Mouse (Mus musculus): ENCODE results near the gene Mia2. TPM values are rescaled to one million over a fixed set of nuclear protein-coding genes. Genes with fewer than 3 reads are reported as not detected.

Gene Mia2
- total and polyA plus RNA-seq, 3 experiments, result 103 to 175 TPM; not detected in 1

GRCm38 (mm10) chr12:59207000-59207390 lies 111.4 kb downstream of the Mia2 start (continued):
- TF ChIP-seq CHD1 (IDR thresholded peaks at IDR 0.05; ENCODE audit: low read depth, low read length) (no peak), ELF1 (IDR thresholded peaks at IDR 0.05; ENCODE audit: low read depth, low read length) (no peak), TCF12 (IDR thresholded peaks at IDR 0.05; ENCODE audit: low read depth, low read length) (peak; percentile 87), JUND (IDR thresholded peaks at IDR 0.05; ENCODE audit: low read depth, low read length) (no peak), GATA1 (IDR thresholded peaks at IDR 0.05; ENCODE audit: low read depth, low read length) (peak; percentile 88), EP300 (IDR thresholded peaks at IDR 0.05; ENCODE audit: low read depth in 1 of 2, low read length in 2 of 2) (peak; percentile 91 to 94), NRF1 (IDR thresholded peaks at IDR 0.05; ENCODE audit: insufficient read depth, low read depth, low read length, poor library complexity, severe bottlenecking) (no peak), HCFC1 (IDR thresholded peaks at IDR 0.05; ENCODE audit: low read depth, low read length) (peak; percentile 59; the same call in 1 of the 2 replicates), POLR2AphosphoS2 (IDR thresholded peaks at IDR 0.05; ENCODE audit: low read length) (no peak), KAT2A (conservative IDR thresholded peaks at IDR 0.05; ENCODE audit: low read depth, low read length) (0 out of 2 replicates have a peak, but pooled peaks have one; percentile 21), BHLHE40 (IDR thresholded peaks at IDR 0.05; ENCODE audit: borderline replicate concordance, low read depth, low read length) (peak; percentile 67; the same call in 1 of the 2 replicates), GABPA (IDR thresholded peaks at IDR 0.05; ENCODE audit: low read depth, low read length) (no peak), E2F4 (IDR thresholded peaks at IDR 0.05; ENCODE audit: borderline replicate concordance, low read depth, low read length) (no peak)

- TF ChIP-seq KAT2A (conservative IDR thresholded peaks at IDR 0.05; ENCODE audit: low read depth, low read length) (no peak), POLR2AphosphoS5 (IDR thresholded peaks at IDR 0.05; ENCODE audit: borderline replicate concordance, low read depth, low read length) (no peak), TBP (IDR thresholded peaks at IDR 0.05; ENCODE audit: low read depth, low read length) (no peak), MAX (IDR thresholded peaks at IDR 0.05; ENCODE audit: low read length) (no peak), USF2 (IDR thresholded peaks at IDR 0.05; ENCODE audit: borderline replicate concordance in 1 of 2, insufficient read depth in 1 of 2, low read depth in 1 of 2, low read length in 2 of 2) (no peak), MYC (IDR thresholded peaks at IDR 0.05; ENCODE audit: low read depth, low read length) (no peak), ETS1 (IDR thresholded peaks at IDR 0.05; ENCODE audit: low read depth, low read length) (no peak), MAFK (IDR thresholded peaks at IDR 0.05; ENCODE audit: borderline replicate concordance, low read depth, low read length) (no peak), POLR2A (IDR thresholded peaks at IDR 0.05; ENCODE audit: control insufficient read depth in 1 of 2, insufficient read depth in 1 of 2, low read depth in 1 of 2, low read length in 2 of 2, poor library complexity in 1 of 2) (no peak), RAD21 (IDR thresholded peaks at IDR 0.05; ENCODE audit: low read depth, low read length) (no peak), NELFE (IDR thresholded peaks at IDR 0.05; ENCODE audit: low read depth, low read length) (no peak), GABPA (IDR thresholded peaks at IDR 0.05; ENCODE audit: low read depth, low read length) (no peak), BHLHE40 (IDR thresholded peaks at IDR 0.05; ENCODE audit: borderline replicate concordance, low read depth, low read length) (no peak), MAZ (IDR thresholded peaks at IDR 0.05; ENCODE audit: low read depth, low read length) (no peak), ZNF384 (IDR thresholded peaks at IDR 0.05; ENCODE audit: low read depth, low read length) (no peak), E2F4 (IDR thresholded peaks at IDR 0.05; ENCODE audit: borderline replicate concordance, low read depth, low read length) (no peak), ELF1 (IDR thresholded peaks at IDR 0.05; ENCODE audit: low read depth, low read length) (no peak), CHD1 (IDR thresholded peaks at IDR 0.05; ENCODE audit: low read depth, low read length) (no peak)
- H3K4me1 ChIP-seq (ENCODE audit: control insufficient read depth in 1 of 2, insufficient read depth in 2 of 2, low read length in 2 of 2), result peaks cover 11 to 15% of the 10 kb centered on the region in 2 experiments
- no peak overlapping the region for H3K4me3 ChIP-seq (ENCODE audit: control insufficient read depth in 1 of 2, insufficient read depth in 1 of 2, low read depth in 2 of 2, low read length in 2 of 2)
- no peak for DNase-seq (ENCODE audit: low read depth, low spot score)
- H3K9me3 ChIP-seq (replicated peaks; ENCODE audit: insufficient read depth, low read length), result no peaks in the 10 kb centered on the region
- H3K27me3 ChIP-seq (ENCODE audit: control insufficient read depth in 1 of 2, insufficient read depth in 2 of 2, low read length in 2 of 2), result no peaks in the 10 kb centered on the region
- no peak overlapping the region for H3K27ac ChIP-seq (ENCODE audit: control insufficient read depth, low read depth, low read length)
- peaks cover 1% of the 10 kb centered on the region; the same call in 1 of the 2 replicates for H3K79me2 ChIP-seq (ENCODE audit: control insufficient read depth, insufficient read depth, low read length, poor library complexity)
- H3K36me3 ChIP-seq (ENCODE audit: control insufficient read depth in 1 of 2, insufficient read depth in 2 of 2, low read length in 2 of 2), result peaks cover 9 to 19% of the 10 kb centered on the region in 2 experiments
- no peak overlapping the region for H3K9ac ChIP-seq (ENCODE audit: control insufficient read depth, low read depth, low read length, poor library complexity, severe bottlenecking)
These were observed 112.2 kb downstream of the Mia2 start for GRCm38 (mm10) chr12:59207814-59208213.
